Mouse (Mus musculus) hindbrain, embryonic 10.5 days (tissue): ENCODE measurements around the gene Zdhhc9. TPM values are rescaled to one million over a fixed set of nuclear protein-coding genes. Genes with fewer than 3 reads are reported as not detected.

Experiments used
- DNase-seq: peaks from one replicate; pipeline ENCODE4 v3.0.0-alpha.2; 2017; ENCODE audit warnings: low spot score
- H3K27ac ChIP-seq: fragments of 300-500 bp; sonication (generic); 2 replicates; pipeline ENCODE4 v1.5.1; 2016; ENCODE audit warnings: mild to moderate bottlenecking, moderate library complexity
- H3K27me3 ChIP-seq: fragments of 300-500 bp; sonication (generic); 2 replicates; pipeline ENCODE4 v1.6.1; 2016; ENCODE audit warnings: mild to moderate bottlenecking; ENCODE audit not compliant: poor library complexity, insufficient read depth, severe bottlenecking
- H3K36me3 ChIP-seq: fragments of 300-500 bp; sonication (generic); 2 replicates; pipeline ENCODE4 v1.6.1; 2016; ENCODE audit warnings: mild to moderate bottlenecking, moderate library complexity
- H3K4me1 ChIP-seq: fragments of 300-500 bp; sonication (generic); replicated peaks from 2 replicates; pipeline ENCODE4 v1.6.1; 2016; ENCODE audit warnings: mild to moderate bottlenecking
- H3K4me3 ChIP-seq: fragments of 300-500 bp; sonication (generic); 2 replicates; pipeline ENCODE4 v1.5.1; 2016; ENCODE audit warnings: mild to moderate bottlenecking, moderate library complexity
- H3K9me3 ChIP-seq: fragments of 300-500 bp; sonication (generic); 2 replicates; pipeline ENCODE4 v1.6.1; 2016; ENCODE audit warnings: mild to moderate bottlenecking, moderate library complexity
- WGBS: fragments of 180-500 bp; shearing (Covaris S2); methylation state at CpG from one replicate; pipeline ENCODE4 v1.1.7; 2016; 5-methylcytosine and 5-hydroxymethylcytosine counted together
- polyA plus RNA-seq: library from polyadenylated mRNA; unstranded; fragments of >200 nt; fragmentation: Nextera tagmentation; extraction: Ambion mirVana; gene quantifications from 2 replicates; pipeline ENCODE4 v1.2.1, GENCODE M21; 2016

Gene Zdhhc9
- polyA plus RNA-seq, 1 experiment from 2014 or later = 3.9 TPM

GRCm38 (mm10) chrX:48138539-48139275 is 70.0 kb downstream of the Zdhhc9 start:
- Histone ChIP-seq H3K27me3 (no peaks in the 10 kb centered on the region; the same call in 1 of the 2 replicates), H3K4me1 (peaks cover 19% of the 10 kb centered on the region), H3K9me3 (no peaks in the 10 kb centered on the region), H3K4me3 (no peak overlapping the region), H3K27ac (no peak overlapping the region), H3K36me3 (no peaks in the 10 kb centered on the region)
- DNase-seq = no peak
- 47% methylated on average over 7 of the region's 7 CpGs for WGBS

- H3K4me3 ChIP-seq = no peak overlapping the region
- H3K27ac ChIP-seq = 0 out of 2 replicates have a peak overlapping the region, but pooled peaks have one; percentile 12
- DNase-seq = no peak
These were observed 70.7 kb downstream of the Zdhhc9 start for GRCm38 (mm10) chrX:48138011-48138410.

GRCm38 (mm10) chrX:48136935-48137334 is 71.7 kb downstream of the Zdhhc9 start:
- H3K4me1 ChIP-seq = peaks cover 15% of the 10 kb centered on the region
- 87% methylated on average over 4 of the region's 4 CpGs for WGBS
- no peak overlapping the region for H3K27ac ChIP-seq
- no peak overlapping the region for H3K4me3 ChIP-seq
- H3K9me3 ChIP-seq = no peaks in the 10 kb centered on the region
- H3K36me3 ChIP-seq = no peaks in the 10 kb centered on the region
- no peaks in the 10 kb centered on the region; the same call in 1 of the 2 replicates for H3K27me3 ChIP-seq
- no peak for DNase-seq

More at GRCm38 (mm10) chrX:48138011-48138410, 70.7 kb downstream of the Zdhhc9 start:
- Histone ChIP-seq H3K27me3 (no peaks in the 10 kb centered on the region; the same call in 1 of the 2 replicates), H3K4me1 (peaks cover 15% of the 10 kb centered on the region), H3K36me3 (no peaks in the 10 kb centered on the region), H3K9me3 (no peaks in the 10 kb centered on the region)
- WGBS = 67% methylated on average over 6 of the region's 6 CpGs

GRCm38 (mm10) chrX:48129167-48129566 is 79.5 kb downstream of the Zdhhc9 start:
- 71% methylated on average over 1 of the region's 1 CpGs for WGBS

GRCm38 (mm10) chrX:48127502-48128218 is 81.0 kb downstream of the Zdhhc9 start:
- WGBS = 86% methylated on average over 6 of the region's 6 CpGs

More at GRCm38 (mm10) chrX:48129167-48129566, 79.5 kb downstream of the Zdhhc9 start:
- Histone ChIP-seq H3K27me3 (0 out of 2 replicates have a peak, but pooled peaks cover 4% of the 10 kb centered on the region), H3K27ac (no peak overlapping the region), H3K4me1 (no peaks in the 10 kb centered on the region), H3K9me3 (no peaks in the 10 kb centered on the region), H3K4me3 (no peak overlapping the region), H3K36me3 (no peaks in the 10 kb centered on the region)
- DNase-seq = no peak

GRCm38 (mm10) chrX:48126903-48127476 is 81.7 kb downstream of the Zdhhc9 start:
- DNase-seq = no peak
- Histone ChIP-seq H3K9me3 (no peaks in the 10 kb centered on the region), H3K27ac (no peak overlapping the region), H3K4me1 (no peaks in the 10 kb centered on the region), H3K36me3 (no peaks in the 10 kb centered on the region), H3K27me3 (0 out of 2 replicates have a peak, but pooled peaks cover 7% of the 10 kb centered on the region), H3K4me3 (no peak overlapping the region)
- WGBS = 74% methylated on average over 6 of the region's 6 CpGs

More at GRCm38 (mm10) chrX:48127502-48128218, 81.0 kb downstream of the Zdhhc9 start:
- Histone ChIP-seq H3K36me3 (no peaks in the 10 kb centered on the region), H3K9me3 (no peaks in the 10 kb centered on the region), H3K27ac (no peak overlapping the region), H3K4me3 (no peak overlapping the region), H3K27me3 (0 out of 2 replicates have a peak, but pooled peaks cover 7% of the 10 kb centered on the region), H3K4me1 (no peaks in the 10 kb centered on the region)
- DNase-seq = no peak

- 0 out of 2 replicates have a peak overlapping the region, but pooled peaks have one; percentile 11 for H3K4me3 ChIP-seq
- no peaks in the 10 kb centered on the region for H3K9me3 ChIP-seq
- DNase-seq = peak; percentile 60
- H3K4me1 ChIP-seq = no peaks in the 10 kb centered on the region
- H3K36me3 ChIP-seq = no peaks in the 10 kb centered on the region
- 32% methylated on average over 17 of the region's 17 CpGs for WGBS
- H3K27ac ChIP-seq = no peak overlapping the region
- H3K27me3 ChIP-seq = 0 out of 2 replicates have a peak, but pooled peaks cover 7% of the 10 kb centered on the region
These were observed 84.3 kb downstream of the Zdhhc9 start for GRCm38 (mm10) chrX:48124132-48125071.

Other genes starting within 250 kb of the Zdhhc9 start
- gene Apln, start 174.0 kb downstream of the Zdhhc9 start, polyA plus RNA-seq = 3.7 and 3.8 TPM in 2 replicates
- 1.3 and 1.4 TPM in 2 replicates for gene Xpnpep2, start 100.2 kb downstream of the Zdhhc9 start, polyA plus RNA-seq
- 1.1 and 1.9 TPM in 2 replicates for gene Sash3, start 62.4 kb downstream of the Zdhhc9 start, polyA plus RNA-seq
- gene Utp14a, start 48.0 kb upstream of the Zdhhc9 start, polyA plus RNA-seq = 14.5 and 20.0 TPM in 2 replicates
- 4.2 and 5.4 TPM in 2 replicates for gene Bcorl1, start 132.5 kb upstream of the Zdhhc9 start, polyA plus RNA-seq